Mouse (Mus musculus) left cerebral cortex, adult 8-10 months (tissue): ENCODE data around the gene Fzd4. TPM values are rescaled to one million over a fixed set of nuclear protein-coding genes. Genes with fewer than 3 reads are reported as not detected.

Experiments used
- total RNA-seq, 4 experiments: library from RNA; stranded (reverse); gene quantifications; 2 replicates each; pipeline ENCODE4 v1.2.4; 2022

The Fzd4 gene
- total RNA-seq, 4 experiments from 2014 or later: 6.1 to 7.8 (median 7.1) TPM

Other genes starting within 250 kb of the Fzd4 start
- gene Tmem135, start 133 bp upstream of the Fzd4 start, total RNA-seq: 10 to 100 TPM; 54.1 to 58.9 (median 56.9) TPM
- gene Prss23, start 122.8 kb downstream of the Fzd4 start, total RNA-seq: 10 to 100 TPM; 14.7 to 20.7 (median 17.6) TPM
- 10 to 100 TPM; 91.3 to 99.5 (median 96.9) TPM for gene Me3, start 228.0 kb downstream of the Fzd4 start, total RNA-seq